Mouse (Mus musculus) ES-Bruce4 (cell line): ENCODE measurements around the gene Scn1b.

ENCODE experiments used
- CTCF ChIP-seq: IDR thresholded peaks from one replicate; pipeline ENCODE4 v1.8.1; 2011; ENCODE audit warnings: low read depth, low read length
- POLR2A ChIP-seq: IDR thresholded peaks from one replicate; pipeline ENCODE4 v1.8.1; 2011; ENCODE audit warnings: low read length; ENCODE audit not compliant: insufficient read depth

DNA sequence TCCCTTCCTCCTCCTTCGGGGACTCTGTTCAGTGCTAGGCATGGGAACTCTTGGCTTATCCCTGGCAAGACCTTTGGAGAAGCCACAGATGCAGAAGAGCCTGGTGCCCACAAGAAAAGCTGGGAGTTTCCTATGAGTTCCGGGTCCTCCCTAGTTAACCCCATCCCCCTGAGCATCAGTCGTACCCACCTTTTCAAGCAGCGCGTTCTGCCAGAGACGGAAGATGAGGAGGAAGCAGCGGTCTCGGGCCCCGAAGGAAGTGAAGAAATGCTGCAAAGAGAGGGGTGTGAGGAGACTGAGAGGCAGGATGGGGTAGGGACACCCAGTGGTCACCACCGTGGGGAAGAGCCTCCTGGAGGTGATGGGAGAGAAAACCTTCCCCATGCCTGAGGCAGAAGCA is 14.1 kb upstream of the Scn1b start:
- no peak for TF ChIP-seq CTCF
- no peak for TF ChIP-seq POLR2A
